Mouse (Mus musculus) retina, postnatal 1 day (tissue): ENCODE results near the gene Ofcc1.
A peak's percentile ranks its signal among the peaks of the same experiment; 100 is the strongest.

ENCODE experiments used
- DNase-seq: peaks from one replicate; pipeline ENCODE4 v3.0.0-alpha.2; 2012

Gene Ofcc1

GRCm38 (mm10) chr13:40361288-40361687, at the start of gene Ofcc1:
TSS of gene Ofcc1 (minus strand) at chr13:40361450.
- peak; percentile 29 for DNase-seq

GRCm38 (mm10) chr13:40390120-40390519, 28.9 kb upstream of the Ofcc1 start:
- no peak for DNase-seq

DNA sequence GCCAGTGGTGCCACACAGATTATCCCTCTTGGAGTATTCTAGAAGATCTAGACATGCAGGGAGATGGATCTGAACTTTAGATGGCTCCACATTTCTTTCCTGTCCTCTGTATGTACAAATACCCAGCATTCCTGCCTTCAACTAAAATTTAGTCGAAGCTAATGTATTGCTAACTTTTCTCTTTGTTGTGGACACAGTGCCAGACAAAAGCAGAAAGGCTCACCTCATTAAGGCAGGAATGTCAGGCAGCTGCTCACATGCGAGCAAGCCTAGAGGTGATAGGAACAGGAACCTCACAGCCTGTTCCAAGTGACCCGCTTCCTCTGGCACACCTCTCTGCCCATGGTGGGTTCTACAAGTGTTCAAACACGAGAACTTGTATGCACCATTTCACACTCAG, 26.2 kb upstream of the Ofcc1 start:
- no peak for DNase-seq

GRCm38 (mm10) chr13:40384962-40385361, 23.7 kb upstream of the Ofcc1 start:
- no peak for DNase-seq

GRCm38 (mm10) chr13:40376773-40377172, 15.5 kb upstream of the Ofcc1 start:
- DNase-seq = no peak

GRCm38 (mm10) chr13:40366762-40367161, 5.5 kb upstream of the Ofcc1 start:
- DNase-seq = no peak

GRCm38 (mm10) chr13:40364855-40365254, 3.6 kb upstream of the Ofcc1 start:
- peak; percentile 42 for DNase-seq

DNA sequence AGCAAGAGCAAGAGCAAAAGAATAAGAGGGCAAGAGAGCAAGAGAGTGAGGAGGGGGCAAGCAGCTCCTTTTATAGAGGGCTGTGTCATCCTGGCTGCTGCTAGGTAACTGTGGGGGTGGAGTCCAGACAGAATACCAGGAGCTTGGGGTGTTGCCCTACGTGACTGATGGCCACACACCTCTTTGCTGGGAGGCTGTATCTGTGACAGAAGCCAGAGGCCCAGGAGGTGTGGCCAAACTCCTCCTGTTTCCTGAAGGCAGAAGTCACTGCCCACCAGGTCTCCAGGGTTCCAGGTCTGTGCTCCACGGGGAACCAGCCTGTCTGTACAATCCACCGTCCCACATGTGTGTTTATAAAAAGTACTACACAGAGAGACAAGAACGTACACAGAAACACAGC, 558 bp downstream of the Ofcc1 start:
- DNase-seq = no peak

- DNase-seq = no peak
Observed at GRCm38 (mm10) chr13:40347045-40347444, 14.2 kb downstream of the Ofcc1 start.

- no peak for DNase-seq
Observed at GRCm38 (mm10) chr13:40323301-40323700, 37.9 kb downstream of the Ofcc1 start.

GRCm38 (mm10) chr13:40320814-40321525, 40.3 kb downstream of the Ofcc1 start:
- DNase-seq = no peak

DNA sequence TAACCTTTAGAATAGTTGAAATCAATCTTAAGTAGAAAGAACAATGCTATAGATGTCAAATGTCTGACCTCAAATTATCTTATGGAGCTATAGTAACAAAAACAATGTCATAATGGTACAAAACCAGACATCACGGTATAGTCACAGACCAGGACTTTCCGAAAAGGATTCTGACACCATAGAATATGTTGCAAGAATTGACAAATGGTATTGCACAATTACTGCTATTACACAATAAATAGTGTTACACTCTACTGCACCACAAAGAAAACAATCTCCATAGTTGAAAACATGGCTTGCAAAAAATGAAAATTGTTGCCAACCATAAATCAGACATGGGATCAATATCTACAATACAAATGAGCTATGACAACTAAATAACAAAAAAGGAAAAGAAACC, 43.5 kb downstream of the Ofcc1 start:
- DNase-seq = no peak

DNA sequence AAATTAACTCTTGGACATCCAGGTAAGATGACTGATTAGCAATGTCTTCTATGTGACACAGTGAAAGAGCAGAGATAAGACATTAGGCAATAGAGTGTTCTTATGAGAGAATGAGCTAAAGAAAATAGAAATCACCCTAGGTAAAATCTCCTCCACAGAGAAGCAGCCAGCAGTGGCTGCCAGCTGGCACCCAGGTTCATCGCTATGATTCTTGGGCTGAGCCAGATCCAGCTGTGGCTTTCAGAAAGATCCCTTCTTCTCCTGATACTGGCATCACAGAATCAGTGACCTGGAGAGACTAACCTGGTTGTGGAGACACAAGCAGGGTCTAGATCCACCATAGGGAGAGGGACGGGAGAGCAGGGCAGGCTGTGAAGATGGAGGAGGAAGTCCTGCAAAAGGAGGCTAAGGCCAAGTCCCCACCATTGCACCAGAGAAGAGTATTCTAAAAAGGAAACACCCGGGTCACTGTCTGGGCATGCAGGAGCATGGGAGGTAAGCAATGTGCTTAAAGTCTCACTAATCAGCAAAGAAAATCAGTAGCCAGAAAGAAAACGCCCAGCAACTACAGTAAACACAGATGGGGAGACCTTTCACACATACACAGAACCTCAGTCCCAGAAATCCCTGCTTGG, 46.0 kb downstream of the Ofcc1 start:
- DNase-seq = no peak

- peak; percentile 70 for DNase-seq
Observed at GRCm38 (mm10) chr13:40292891-40293290, 68.4 kb downstream of the Ofcc1 start.

GRCm38 (mm10) chr13:40290846-40291245, 70.4 kb downstream of the Ofcc1 start:
- DNase-seq = peak; percentile 75

DNA sequence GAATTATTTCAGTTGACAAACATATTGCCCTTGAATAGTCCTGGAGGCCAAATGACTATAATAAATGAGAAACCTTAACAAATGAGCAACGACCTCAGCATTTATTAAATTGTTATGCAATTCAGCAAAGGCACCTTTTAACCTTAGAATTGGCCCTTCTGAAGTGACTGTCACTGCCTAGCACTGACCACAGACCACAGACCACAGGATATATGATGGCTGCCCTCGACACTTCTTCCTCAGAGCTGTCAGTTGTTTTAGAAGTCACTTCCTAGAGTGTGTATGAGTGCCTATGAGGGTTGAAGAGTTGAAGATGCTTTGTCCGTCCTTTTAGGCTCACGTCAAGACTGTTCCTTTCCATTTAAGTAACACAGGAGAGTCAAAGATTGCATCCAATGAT, 72.6 kb downstream of the Ofcc1 start:
- no peak for DNase-seq

DNA sequence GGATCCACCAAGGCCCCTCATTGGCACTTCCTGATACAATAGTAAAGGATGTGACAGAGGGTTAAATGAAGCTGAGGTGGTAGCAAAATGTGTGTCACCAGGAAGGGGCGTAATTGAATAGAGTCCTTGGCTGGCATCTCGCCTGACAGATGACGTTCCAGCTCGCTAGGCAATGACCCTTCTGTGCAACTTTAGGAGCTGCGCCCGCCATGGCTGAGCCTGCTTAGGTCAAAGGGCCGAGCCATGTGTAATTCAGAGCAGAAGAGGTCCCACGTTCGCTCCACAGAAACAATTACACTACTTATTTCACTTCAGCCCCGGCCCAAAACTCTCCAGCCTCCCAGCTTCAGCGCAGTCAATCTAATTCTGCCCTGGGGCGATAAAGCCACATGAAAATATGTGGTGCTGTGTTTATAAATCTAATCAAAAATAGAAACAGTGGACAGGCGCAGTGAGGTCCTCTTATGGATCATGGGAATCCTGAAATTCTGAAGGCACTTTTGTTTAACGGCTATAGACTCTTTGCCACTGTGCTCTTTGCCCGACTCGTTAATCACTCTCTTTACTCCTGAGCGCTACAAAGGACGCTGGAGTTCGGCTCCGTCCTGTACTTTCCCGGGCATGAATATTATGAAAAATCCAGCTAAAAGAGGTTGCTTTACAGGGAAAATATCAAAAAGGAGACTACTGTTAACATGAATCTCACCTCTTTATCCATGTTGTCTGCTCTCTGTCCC, 73.8 kb downstream of the Ofcc1 start:
- peak; percentile 77 for DNase-seq

GRCm38 (mm10) chr13:40285234-40285791, 75.9 kb downstream of the Ofcc1 start:
- peak; percentile 78 for DNase-seq

DNA sequence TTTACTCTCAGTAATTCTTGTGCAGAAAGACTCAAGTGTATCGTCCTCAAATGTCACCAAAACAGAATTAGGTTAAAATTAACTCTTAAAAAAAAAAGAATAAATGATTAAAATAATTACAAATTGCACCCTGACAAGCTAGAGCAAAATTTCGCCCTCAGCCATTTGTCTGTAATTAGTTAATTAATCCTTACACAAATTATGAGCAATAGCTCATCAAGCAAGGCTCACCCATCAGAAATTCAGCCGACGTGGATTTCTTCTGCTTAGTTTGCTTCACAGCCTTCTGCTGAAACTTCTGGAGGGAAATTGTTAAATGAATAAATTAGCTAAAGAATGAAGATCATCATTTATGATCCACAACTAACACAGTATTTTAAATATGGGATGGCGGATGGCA, 80.6 kb downstream of the Ofcc1 start:
- peak; percentile 81 for DNase-seq

DNA sequence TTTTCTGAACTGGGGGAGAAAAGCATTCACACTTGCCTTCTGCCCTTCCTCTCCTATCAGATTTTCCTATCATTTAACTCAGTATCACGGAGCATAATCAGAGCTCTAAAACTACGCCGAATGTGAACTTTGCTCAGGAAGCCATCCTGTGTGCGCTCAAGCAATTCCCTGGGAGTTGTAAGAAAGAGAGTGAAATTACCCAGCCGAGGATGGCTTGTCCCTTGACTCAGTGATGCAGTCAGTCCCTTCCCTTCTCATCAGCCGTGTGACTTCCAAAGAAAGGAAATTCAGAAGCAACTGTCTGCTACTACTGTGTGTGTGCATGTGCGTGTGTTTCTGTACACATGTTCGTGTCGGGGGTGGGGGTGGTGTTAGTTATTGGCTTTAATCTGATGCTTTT, 93.7 kb downstream of the Ofcc1 start:
- no peak for DNase-seq

DNA sequence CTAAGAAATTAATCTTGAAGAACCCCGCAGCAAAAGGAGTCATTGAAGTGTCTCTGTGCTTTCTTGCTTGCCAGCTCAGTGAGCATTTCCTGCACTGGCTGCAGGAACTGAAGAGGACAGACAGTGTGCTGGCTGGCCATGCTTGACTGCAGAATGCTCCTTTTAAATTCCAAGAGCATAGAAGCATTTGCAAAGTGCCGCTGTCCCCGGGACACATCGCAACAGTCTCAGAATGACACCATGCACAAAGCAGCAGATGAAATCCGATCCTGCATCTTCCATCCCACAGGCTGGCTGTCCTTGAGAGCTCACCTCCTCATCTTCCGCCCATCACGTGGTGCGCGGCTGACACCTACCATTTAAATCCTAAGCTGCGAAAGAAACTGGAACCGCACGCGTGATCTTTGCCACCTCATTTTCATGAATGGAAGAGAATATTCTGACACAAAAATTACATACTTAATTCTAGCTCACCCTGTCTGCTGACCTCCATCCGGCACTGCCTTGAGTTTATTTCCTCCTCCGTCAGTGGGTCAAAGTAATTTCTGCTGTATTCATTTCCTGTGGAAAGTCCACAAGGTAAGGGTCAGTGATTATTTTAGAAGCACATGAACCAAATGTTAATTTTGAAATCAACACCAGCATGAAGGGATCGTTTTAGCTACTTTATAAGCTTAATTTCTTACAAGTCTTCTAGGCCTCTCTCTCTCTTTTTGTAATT, 98.0 kb downstream of the Ofcc1 start:
- DNase-seq = peak; percentile 34

DNA sequence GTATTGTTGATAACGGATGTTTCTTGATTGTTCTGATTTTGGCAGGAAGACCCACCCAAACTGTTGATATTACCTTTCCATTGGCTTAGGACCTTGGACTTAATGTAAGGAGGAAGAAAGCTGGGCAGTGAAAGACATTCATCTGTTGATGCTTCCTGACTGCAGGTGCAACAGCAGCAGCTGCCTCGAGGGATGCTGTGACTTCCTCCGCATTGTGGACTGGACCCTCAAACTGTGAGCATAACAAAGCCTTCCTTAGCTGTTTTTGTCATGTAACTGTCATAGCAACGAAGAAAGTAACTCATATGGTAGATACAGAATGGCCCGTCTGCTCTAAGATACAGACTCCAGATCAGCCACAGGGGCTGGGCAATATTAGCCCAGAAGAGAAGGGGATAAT, 102.5 kb downstream of the Ofcc1 start:
- DNase-seq = no peak

DNA sequence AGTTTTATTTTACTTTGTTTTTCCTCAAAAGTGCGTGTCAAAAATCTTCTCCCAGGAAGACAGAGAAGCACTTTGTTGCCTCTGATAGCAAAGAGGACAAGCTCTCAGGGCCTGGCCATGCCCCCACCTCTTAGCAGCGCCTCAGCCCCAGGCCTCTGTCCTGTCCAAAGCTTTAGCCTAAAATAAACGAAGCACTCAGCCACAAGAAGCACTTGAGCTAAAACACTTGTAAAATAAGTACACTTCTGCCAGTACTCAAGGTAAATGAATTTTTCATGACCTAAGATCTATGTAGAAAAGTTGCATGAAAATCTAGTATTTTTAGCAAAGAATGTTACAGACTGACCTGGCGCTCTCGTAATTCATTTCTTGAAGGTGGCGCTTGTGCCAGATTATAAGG, 117.4 kb downstream of the Ofcc1 start:
- DNase-seq = no peak
